ENCODE assay signal across 7 mouse cellular contexts in the genomic region with DNA sequence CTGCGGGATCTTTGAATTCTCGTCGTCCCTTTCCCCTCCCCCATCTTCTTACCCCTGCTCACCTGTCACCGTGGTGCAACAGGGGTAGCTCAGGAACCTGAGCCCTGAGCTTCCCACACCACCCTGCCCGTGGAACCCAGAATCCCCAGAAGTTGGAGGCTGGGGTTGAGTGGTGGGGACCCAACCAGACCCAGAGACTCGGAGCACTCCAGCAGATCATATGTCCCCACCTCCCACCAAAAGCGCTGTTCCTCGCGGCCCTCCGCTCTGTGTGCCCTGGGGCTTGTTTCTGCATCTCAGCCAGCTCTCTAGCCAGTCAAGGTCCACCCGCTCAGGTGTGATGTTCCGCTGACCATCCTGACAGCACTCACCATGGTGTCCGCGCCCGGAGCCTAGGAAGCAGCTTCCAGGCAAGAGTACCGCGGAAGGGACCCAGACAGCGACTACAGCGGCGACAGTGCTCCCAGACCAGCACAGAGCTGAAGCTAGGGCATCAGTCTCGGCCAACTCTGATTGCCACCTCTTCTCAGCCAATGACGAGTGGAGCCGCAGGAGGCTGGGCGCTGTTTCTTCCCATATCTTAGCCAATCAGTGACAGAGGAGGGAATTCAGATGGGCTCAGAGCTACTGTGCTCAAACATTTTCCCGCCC. TPM values are rescaled to one million over a fixed set of nuclear protein-coding genes. Genes with fewer than 3 reads are reported as not detected.
DNase-seq lines count a peak whose midpoint lies in the region; ATAC-seq and TF ChIP-seq lines count a peak whose summit lies in the region.

Gucy1b1 (minus strand) TSS at position 489 of the 651 bp plus-strand sequence.

- WGBS in embryonic facial prominence, embryonic 14.5 days: under 1% methylated on average over 23 of the region's 25 CpGs
- 2% methylated on average over 25 of the region's 25 CpGs for WGBS in heart, embryonic 10.5 days
- 2% methylated on average over 25 of the region's 25 CpGs for WGBS in limb, embryonic 10.5 days
- 2% methylated on average over 25 of the region's 25 CpGs for WGBS in midbrain, embryonic 11.5 days

- H3K36me3 ChIP-seq in embryonic facial prominence, embryonic 14.5 days (ENCODE audit: control insufficient read depth, insufficient read depth, low read length): no peaks in the 10 kb centered on the region
- no peaks in the 10 kb centered on the region for H3K36me3 ChIP-seq in heart, embryonic 10.5 days
- no peaks in the 10 kb centered on the region for H3K36me3 ChIP-seq in limb, embryonic 10.5 days
- no peaks in the 10 kb centered on the region for H3K36me3 ChIP-seq in midbrain, embryonic 11.5 days (ENCODE audit: control insufficient read depth, insufficient read depth, low read length)

- H3K9me3 ChIP-seq in embryonic facial prominence, embryonic 14.5 days (ENCODE audit: control insufficient read depth, low read length): no peaks in the 10 kb centered on the region
- no peaks in the 10 kb centered on the region for H3K9me3 ChIP-seq in heart, embryonic 10.5 days
- H3K9me3 ChIP-seq in limb, embryonic 10.5 days (replicated peaks): no peaks in the 10 kb centered on the region
- H3K9me3 ChIP-seq in midbrain, embryonic 11.5 days (ENCODE audit: control insufficient read depth, low read length): no peaks in the 10 kb centered on the region

- H3K4me1 ChIP-seq in embryonic facial prominence, embryonic 14.5 days (ENCODE audit: control insufficient read depth, insufficient read depth, low read length): 0 out of 2 replicates have a peak, but pooled peaks cover 5% of the 10 kb centered on the region
- H3K4me1 ChIP-seq in heart, embryonic 10.5 days: peaks cover 13% of the 10 kb centered on the region
- peaks cover 12% of the 10 kb centered on the region for H3K4me1 ChIP-seq in limb, embryonic 10.5 days
- H3K4me1 ChIP-seq in midbrain, embryonic 11.5 days (ENCODE audit: control insufficient read depth, insufficient read depth, low read length): 0 out of 2 replicates have a peak, but pooled peaks cover 2% of the 10 kb centered on the region

- H3K27ac ChIP-seq in embryonic facial prominence, embryonic 14.5 days (replicated peaks; ENCODE audit: low read depth, low read length): no peak within 1 kb of the TSS
- peak within 1 kb of the TSS; percentile 81 for H3K27ac ChIP-seq in heart, embryonic 10.5 days
- peak within 1 kb of the TSS; percentile 46; the same call in 1 of the 2 replicates for H3K27ac ChIP-seq in limb, embryonic 10.5 days
- H3K27ac ChIP-seq in midbrain, embryonic 11.5 days (ENCODE audit: low read depth, low read length): no peak within 1 kb of the TSS

- H3K4me3 ChIP-seq in embryonic facial prominence, embryonic 14.5 days (ENCODE audit: low read depth, low read length): peak within 1 kb of the TSS; percentile 52
- peak within 1 kb of the TSS; percentile 67 for H3K4me3 ChIP-seq in heart, embryonic 10.5 days
- peak within 1 kb of the TSS; percentile 59 for H3K4me3 ChIP-seq in limb, embryonic 10.5 days
- peak within 1 kb of the TSS; percentile 43 for H3K4me3 ChIP-seq in midbrain, embryonic 11.5 days (ENCODE audit: low read depth, low read length)

- no peak for TF ChIP-seq CTCF in brain, embryonic 14.5 days (IDR thresholded peaks at IDR 0.05; ENCODE audit: borderline replicate concordance, extremely low read depth, insufficient read depth, insufficient read length)

- H3K4me2 ChIP-seq in embryonic facial prominence, embryonic 14.5 days (ENCODE audit: low read depth, low read length): peak within 1 kb of the TSS; percentile 97
- H3K4me2 ChIP-seq in midbrain, embryonic 11.5 days: peak within 1 kb of the TSS; percentile 96

- TF ChIP-seq POLR2A in brain, embryonic 14.5 days (IDR thresholded peaks at IDR 0.05; ENCODE audit: borderline replicate concordance, extremely low read depth, insufficient read depth, insufficient read length, poor library complexity, severe bottlenecking): peak; percentile 26; the same call in 1 of the 2 replicates

- DNase-seq in brain, embryonic 14.5 days (ENCODE audit: low read depth): peak; percentile 97
- DNase-seq in embryonic facial prominence, embryonic 14.5 days (ENCODE audit: low spot score): peak; percentile 93
- peak; percentile 94 for DNase-seq in heart, embryonic 10.5 days (ENCODE audit: low spot score)
- DNase-seq in kidney, adult 8-10 months: peak; percentile 32 to 34
- peak; percentile 70 for DNase-seq in limb, embryonic 10.5 days (ENCODE audit: low spot score)
- peak; percentile 96 for DNase-seq in midbrain, embryonic 11.5 days (ENCODE audit: low spot score, missing footprints)
- peak; percentile 55 for DNase-seq in skeletal muscle tissue, adult 2 months (ENCODE audit: low read depth, low spot score)

- H3K9ac ChIP-seq in embryonic facial prominence, embryonic 14.5 days (ENCODE audit: low read depth, low read length): peak within 1 kb of the TSS; percentile 58
- H3K9ac ChIP-seq in midbrain, embryonic 11.5 days (ENCODE audit: low read length): peak within 1 kb of the TSS; percentile 57

- ATAC-seq in embryonic facial prominence, embryonic 14.5 days (ENCODE audit: low read depth): peak; percentile 99
- peak; percentile 98 for ATAC-seq in midbrain, embryonic 11.5 days (ENCODE audit: low FRiP score)

- H3K27me3 ChIP-seq in embryonic facial prominence, embryonic 14.5 days (replicated peaks; ENCODE audit: control insufficient read depth, insufficient read depth, low read length): 0 out of 2 replicates have a peak, but pooled peaks cover 5% of the 10 kb centered on the region
- no peaks in the 10 kb centered on the region for H3K27me3 ChIP-seq in heart, embryonic 10.5 days (ENCODE audit: insufficient read depth, poor library complexity, severe bottlenecking)
- H3K27me3 ChIP-seq in limb, embryonic 10.5 days (ENCODE audit: low read depth, poor library complexity, severe bottlenecking): peaks cover 34% of the 10 kb centered on the region
- no peaks in the 10 kb centered on the region for H3K27me3 ChIP-seq in midbrain, embryonic 11.5 days (ENCODE audit: control insufficient read depth, insufficient read depth, low read length)

RNA-seq across cellular contexts. Expression of gene Gucy1b1, which starts in this region (rescaled TPM):
- polyA plus RNA-seq in brain, embryonic 14.5 days (2012; rRNA removed): 26.9 and 27.1 TPM in 2 replicates
- 16.3 and 16.7 TPM in 2 replicates for polyA plus RNA-seq in embryonic facial prominence, embryonic 14.5 days (2014; fragmentation: Nextera tagmentation; extraction: Ambion mirVana)
- polyA plus RNA-seq in heart, embryonic 10.5 days (2016; fragmentation: Nextera tagmentation; extraction: Ambion mirVana): 32.6 and 42.7 TPM in 2 replicates
- polyA plus RNA-seq in limb, embryonic 10.5 days (2016; fragmentation: Nextera tagmentation; extraction: Ambion mirVana): 1.3 and 1.9 TPM in 2 replicates
- polyA plus RNA-seq in midbrain, embryonic 11.5 days (2014; fragmentation: Nextera tagmentation; extraction: Ambion mirVana): 8.4 and 9.7 TPM in 2 replicates

Comparison
In these comparisons a context has a peak if more than half of its experiments do, and no peak if none do; other contexts are left out.
1. DNase-seq: peak in every context shown above with its lines; median percentile 97 in brain, embryonic 14.5 days; 96 in midbrain, embryonic 11.5 days; 94 in heart, embryonic 10.5 days; 93 in embryonic facial prominence, embryonic 14.5 days; 70 in limb, embryonic 10.5 days; 55 in skeletal muscle tissue, adult 2 months; 33 in kidney, adult 8-10 months.
2. H3K27ac ChIP-seq: peak in heart, embryonic 10.5 days (single experiment) and limb, embryonic 10.5 days (single experiment); none in embryonic facial prominence, embryonic 14.5 days (single experiment) and midbrain, embryonic 11.5 days (single experiment).
3. Peak in every context shown above with its lines, with median percentiles within 50 percentile points of each other: H3K4me3 ChIP-seq.